Mouse (Mus musculus) thymus, postnatal 4 days (tissue): Measurements from ENCODE around the gene Pnpla1.
"Not testable (repeated sequence)": the region's sequence is repeated elsewhere in the genome, so short reads cannot be mapped to it uniquely, and the experiment has no call there.

Experiments
- DNase-seq: peaks from one replicate; pipeline ENCODE4 v3.0.0; 2021

Pnpla1 gene

DNA sequence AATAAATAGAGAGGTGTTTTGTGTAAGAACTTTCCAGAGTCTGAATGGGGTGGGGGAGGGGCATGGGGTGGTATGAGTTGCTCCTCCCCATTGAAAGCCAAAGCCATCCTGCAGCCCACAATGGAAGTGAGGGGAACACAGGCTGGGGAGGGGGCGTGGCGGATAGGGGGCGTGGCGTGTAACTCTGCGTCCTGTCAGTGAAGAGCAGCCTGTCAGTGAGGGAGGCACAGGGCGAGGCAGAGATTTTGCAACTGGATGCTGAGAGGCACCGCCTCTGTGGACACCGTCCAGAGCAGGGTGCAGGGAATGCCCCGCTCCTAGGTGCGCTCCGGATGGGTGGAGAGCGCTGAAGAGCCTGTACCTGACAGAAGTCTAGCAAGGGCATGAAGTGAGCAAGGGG, at the start of gene Pnpla1:
Gene Pnpla1, plus strand, starts transcription at position 207 of the 400 bp plus-strand sequence.
- DNase-seq, result peak; percentile 70

- no peak for DNase-seq
Observed at GRCm38 (mm10) chr17:28808714-28809113, 49.5 kb upstream of the Pnpla1 start.

GRCm38 (mm10) chr17:28809175-28809831, 48.9 kb upstream of the Pnpla1 start:
- no peak for DNase-seq

DNA sequence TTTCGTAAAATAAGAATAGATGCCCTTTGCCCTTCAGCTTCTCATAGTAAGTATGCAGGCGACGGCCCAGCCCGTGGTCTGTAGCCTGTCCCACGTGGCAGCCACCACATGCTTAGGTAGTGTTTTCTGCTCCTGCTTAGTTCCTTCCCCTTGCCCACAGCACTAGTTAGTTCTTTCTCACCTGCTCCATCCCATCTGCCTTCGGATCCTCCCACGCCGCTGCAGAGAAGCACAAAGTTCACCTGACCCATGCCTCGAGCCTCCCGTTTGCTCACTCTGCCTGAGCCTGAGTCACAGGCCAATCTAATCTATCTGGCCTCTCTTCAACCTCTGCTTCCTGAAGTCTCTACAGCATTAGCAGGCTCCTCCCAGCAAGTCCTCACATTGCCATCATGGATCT, 45.9 kb upstream of the Pnpla1 start:
- DNase-seq, result no peak

- no peak for DNase-seq
Observed at GRCm38 (mm10) chr17:28814529-28815097, 43.6 kb upstream of the Pnpla1 start.

DNA sequence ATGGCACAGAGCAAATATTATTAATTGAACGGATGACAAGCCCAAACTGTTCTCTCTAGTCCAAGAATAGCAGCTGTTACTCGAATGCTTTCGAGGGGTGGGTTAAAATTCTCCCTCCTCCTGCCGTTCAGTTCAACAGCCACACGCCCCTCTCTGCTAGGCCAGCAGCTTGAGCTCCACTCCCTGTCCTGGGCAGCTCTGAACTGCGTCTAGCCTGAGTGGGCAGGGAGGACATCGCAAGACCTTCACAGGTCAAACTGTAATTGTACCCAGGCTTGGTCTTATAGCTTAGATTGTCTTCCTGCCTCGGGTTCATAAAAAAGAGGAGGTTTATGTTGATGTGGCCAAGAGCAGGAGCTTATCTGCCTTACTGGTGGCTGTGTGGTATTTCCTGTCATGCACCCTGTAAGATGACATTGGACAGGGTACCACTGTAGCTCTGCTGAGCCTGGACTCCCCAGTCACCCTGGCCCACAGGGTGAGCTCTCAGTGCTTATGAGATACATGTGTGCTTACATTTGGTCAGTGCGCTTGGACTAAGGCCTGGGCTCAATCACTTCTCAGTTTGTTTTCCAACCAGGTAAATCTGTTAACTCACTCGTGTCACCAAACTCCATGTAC, 42.7 kb upstream of the Pnpla1 start:
- DNase-seq, result no peak

DNA sequence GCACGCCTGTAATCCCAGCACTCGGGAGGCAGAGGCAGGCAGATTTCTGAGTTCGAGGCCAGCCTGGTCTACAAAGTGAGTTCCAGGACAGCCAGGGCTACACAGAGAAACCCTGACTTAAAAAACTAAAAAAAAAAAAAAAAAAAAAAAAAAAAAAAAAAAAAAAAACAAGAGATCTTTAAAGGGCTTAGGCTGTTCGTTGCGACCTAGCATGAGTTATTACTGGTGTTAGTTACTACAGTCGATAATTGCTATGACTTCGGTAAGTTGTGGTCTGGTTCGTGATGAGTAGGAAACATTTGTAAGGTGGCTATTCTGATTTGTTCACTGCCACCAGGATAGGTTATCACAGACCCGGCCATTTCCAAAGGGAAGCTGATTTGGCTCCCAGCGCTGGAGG, 41.9 kb upstream of the Pnpla1 start:
- DNase-seq, result not testable (repeated sequence)

GRCm38 (mm10) chr17:28816875-28817811, 41.1 kb upstream of the Pnpla1 start:
- DNase-seq, result no peak

GRCm38 (mm10) chr17:28820189-28820588, 38.0 kb upstream of the Pnpla1 start:
- no peak for DNase-seq

GRCm38 (mm10) chr17:28823004-28823745, 35.0 kb upstream of the Pnpla1 start:
- no peak for DNase-seq

DNA sequence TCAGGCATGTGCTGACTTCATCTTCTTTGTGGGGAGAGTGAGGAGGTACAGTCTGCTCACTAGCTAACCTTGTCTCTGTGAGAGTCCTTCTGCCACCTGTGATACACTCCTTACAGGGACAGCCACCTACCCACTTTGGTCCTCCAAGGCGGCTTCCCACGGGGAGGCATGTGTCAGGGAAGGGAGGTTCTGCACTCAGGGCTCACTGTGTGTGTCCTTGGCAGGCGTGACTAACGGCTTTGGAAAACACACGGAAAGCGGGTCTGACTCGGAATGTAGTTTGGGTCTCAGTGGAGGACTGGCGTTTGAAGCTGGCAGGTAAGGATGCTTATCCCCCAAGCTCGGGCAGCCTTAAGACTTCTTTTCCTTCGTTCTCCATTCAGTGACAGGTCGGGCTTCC, 34.5 kb upstream of the Pnpla1 start:
- DNase-seq, result no peak

DNA sequence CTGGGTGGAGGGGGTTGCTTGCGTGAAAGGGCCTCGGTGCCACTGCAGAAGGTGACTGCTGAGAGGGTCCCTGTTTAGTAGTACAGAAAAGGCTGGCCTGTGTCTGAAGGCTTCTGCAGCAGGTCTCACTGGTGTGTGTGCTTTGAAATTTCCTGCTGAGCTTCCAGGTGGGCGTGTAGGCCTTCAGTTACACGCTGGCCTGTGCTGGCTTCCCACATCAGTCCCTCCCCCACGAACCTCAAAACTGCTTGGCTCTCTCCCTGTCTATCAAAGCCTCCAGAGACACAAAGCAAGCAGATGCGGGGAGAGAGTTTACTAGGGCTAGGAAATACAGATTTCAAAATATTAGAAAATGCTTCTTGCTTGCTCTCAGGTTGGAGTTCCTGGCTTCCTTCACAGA, 33.3 kb upstream of the Pnpla1 start:
- no peak for DNase-seq

DNA sequence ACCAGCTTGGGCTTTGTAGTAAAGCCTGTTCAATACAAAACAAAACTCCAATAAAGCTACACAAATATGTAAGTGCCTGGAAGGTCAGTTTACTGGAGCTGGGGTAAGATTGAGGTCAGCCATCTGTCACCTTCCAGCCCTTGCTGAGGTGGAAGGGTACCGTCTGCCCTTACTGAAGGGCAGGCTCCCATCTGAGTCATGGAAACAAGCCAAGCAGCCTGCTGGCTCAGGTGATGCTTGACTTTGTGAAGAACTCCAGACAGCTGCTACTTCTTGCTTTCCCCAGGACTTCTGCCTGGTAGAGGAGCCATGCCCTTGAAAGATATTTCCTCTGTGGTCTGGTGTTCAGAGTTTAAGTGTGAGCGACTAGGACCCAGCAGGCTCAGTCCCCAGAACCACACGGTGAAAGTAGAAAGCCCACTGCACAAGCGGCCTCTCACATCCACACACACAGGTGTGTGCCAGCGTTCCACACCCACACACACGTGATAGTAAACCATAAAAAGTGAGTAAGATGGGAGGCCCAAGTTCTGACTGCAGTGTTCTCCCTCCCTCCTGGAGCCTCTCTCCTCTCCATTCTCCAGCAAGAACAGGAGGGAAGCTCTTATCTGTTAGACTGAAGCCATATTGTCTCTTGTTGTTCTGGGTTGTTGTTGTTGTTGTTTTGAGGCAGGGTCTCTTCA, 32.7 kb upstream of the Pnpla1 start:
- no peak for DNase-seq

DNA sequence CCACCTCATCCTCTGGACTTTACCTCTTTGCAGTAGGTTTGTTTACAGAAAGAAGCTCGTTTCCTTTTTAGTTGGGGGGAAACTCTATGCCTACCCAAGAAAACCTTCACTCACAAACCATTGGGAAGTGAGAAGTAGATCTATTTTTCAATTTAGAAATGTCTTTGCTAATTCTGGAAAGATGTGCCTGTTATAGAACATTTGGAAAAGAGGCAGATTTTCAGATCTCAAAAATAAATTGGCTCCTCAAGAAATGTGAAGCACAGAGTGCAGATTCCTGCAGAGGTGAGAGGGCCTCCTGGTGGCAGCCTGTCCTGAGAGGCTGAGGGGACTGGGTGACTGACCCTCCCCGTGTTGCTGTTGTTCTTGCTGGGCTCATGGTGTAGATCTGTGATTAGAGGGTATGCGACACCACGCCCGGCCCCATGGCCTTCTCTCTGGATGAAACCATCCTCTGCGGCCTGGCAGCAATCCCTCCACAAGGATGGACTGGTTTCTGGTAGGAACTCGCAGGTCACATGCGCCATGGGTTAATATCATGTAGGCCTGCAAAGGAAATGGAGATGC, 30.5 kb upstream of the Pnpla1 start:
- DNase-seq, result no peak

GRCm38 (mm10) chr17:28829120-28829519, 29.1 kb upstream of the Pnpla1 start:
- no peak for DNase-seq

DNA sequence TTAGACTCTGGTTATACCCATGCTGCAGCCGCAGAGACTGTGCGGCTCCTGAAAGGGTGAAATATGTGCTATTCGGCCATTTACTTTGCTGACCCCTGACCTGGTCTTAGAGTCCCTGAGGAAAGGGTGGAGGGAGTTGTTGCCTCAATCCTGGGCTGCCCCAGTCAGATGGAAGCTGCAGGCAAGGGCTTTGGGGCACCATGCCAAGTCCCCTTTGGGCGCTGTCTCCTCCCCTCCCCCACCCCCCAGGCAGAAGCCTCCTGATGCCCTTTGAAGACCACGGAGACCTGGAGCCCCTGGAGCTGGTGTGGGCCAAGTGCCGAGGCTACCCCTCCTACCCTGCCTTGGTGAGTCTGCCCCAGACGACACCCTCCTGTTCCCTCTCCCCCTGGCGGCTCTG, 27.1 kb upstream of the Pnpla1 start:
- DNase-seq, result no peak

DNA sequence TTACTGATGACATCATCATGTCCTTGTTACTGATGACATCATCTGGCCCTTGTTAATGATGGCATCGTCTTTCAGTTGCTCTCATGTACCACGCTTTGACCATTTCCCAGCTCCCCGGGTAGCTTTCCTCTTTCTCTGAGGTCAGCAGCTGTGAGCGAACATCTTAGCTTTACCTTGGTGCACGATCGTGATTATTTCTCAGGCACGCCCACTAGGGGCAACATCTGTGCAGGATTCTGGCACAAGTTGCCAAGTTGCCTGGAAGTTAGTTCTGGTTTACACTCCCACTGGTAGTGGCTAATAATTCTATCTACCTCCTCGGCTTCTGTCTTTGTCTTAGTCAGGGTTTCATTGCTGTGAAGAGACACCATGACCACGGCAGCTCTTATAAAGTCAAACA, 26.2 kb upstream of the Pnpla1 start:
- no peak for DNase-seq

- no peak for DNase-seq
Observed at GRCm38 (mm10) chr17:28832875-28833274, 25.3 kb upstream of the Pnpla1 start.

DNA sequence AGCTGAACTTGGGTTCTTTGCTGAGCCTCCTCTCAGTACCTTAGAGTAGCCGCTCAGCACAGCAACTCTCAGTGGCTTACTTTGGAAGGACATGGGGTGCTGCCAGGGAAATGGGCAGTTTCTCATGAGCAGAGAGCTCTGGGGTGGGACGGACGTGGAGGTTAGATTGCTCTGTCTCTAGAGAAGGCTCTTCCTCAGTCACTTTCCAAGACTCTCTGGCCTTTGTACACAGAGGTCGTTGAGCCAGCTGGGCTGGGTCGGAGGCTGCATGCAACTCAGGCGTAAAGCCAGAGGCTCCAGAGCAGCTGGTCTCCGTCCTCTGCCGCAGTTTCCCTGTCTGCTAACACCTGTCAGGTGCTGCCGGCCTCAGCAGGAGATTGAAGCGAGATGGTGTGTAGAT, 23.5 kb upstream of the Pnpla1 start:
- peak; percentile 72 for DNase-seq

GRCm38 (mm10) chr17:28837840-28838239, 20.4 kb upstream of the Pnpla1 start:
- no peak for DNase-seq

GRCm38 (mm10) chr17:28841947-28842346, 16.3 kb upstream of the Pnpla1 start:
- not testable (repeated sequence) for DNase-seq

GRCm38 (mm10) chr17:28843665-28844064, 14.5 kb upstream of the Pnpla1 start:
- no peak for DNase-seq
